Mouse (Mus musculus) left cerebral cortex, postnatal 36 days (tissue): Measurements from ENCODE around the gene Zbtb37. TPM values are rescaled to one million over a fixed set of nuclear protein-coding genes. Genes with fewer than 3 reads are reported as not detected.
A peak's percentile ranks its signal among the peaks of the same experiment; 100 is the strongest.
"Not testable (repeated sequence)": the region's sequence is repeated elsewhere in the genome, so short reads cannot be mapped to it uniquely, and the experiment has no call there.

Source experiments
- DNase-seq, 2 experiments: peaks; one replicate each; pipeline ENCODE4 v3.0.0; 2021 to 2022; ENCODE audit warnings: low spot score in 2 of 2, mixed read lengths in 1 of 2
- intact Hi-C: fragments of 180-260 bp; cut with DNase I; formaldehyde crosslinking; loops from one replicate; pipeline ENCODE4 v1.15.1; 2025
- total RNA-seq, 2 experiments: library from RNA; stranded (reverse); gene quantifications; 2 replicates each; pipeline ENCODE4 v1.2.3; 2021

The Zbtb37 gene
- total RNA-seq, 2 experiments from 2014 or later: 17.9 to 19.4 TPM

DNA sequence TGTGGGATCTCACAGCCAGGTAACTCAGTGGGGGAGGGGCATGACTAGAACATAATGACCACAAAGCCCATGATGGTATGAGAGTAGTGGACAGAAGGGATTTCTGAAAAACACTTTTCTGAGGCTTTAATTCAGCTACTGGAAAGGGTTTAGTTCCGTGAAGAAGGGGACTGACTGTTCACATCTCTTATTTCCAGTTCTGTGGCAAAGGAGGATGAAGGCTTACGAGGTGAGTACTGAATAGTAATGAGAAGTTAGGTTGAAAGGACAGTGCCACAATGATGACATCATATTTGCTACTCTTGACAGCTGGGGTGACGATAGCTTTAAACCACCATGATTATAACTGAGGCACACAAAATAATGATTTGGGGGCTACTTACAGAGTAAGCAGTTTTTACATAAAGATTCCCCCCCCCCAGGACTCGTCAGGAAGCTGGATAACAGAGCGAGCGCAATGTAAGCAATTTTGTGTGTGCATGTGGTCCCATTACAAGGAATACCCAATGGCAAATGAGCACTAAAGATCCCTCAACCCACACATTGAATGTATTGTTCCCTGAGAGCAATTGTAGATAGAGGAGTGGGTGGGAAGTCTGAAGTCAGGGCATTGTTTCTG is 1.2 kb upstream of the Zbtb37 start:
- intact Hi-C loops: loop anchor here (2.0 kb wide), 1 partner anchor 35 kb away; the partner anchor contains the start of genes Cenpl and Dars2
- no peak for DNase-seq

DNA sequence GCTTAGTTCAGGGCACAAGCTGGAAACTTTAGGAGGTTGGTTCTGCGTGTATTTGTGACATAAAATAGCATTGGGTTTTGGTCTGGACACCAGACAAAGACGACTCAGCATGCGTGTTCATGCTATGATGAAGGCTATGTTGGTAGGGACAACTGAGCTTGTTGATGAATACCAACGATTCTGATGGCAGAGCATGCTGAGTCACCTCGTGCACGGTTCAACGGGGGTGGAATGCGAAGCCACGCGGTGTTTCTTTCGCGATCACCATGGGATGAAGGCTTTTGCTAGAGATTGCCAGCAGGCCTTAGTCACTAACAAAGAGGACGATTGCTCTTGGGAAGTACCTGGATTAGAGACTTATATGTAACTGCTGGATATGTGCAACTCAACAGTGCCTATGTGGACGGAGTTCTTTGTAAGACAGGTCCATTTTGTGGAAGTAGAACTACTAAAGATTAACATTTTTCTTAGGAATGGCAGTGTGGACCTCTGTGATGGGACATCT is 684 bp upstream of the Zbtb37 start:
- DNase-seq: peak in 1 of 2 experiments; percentile 9

DNA sequence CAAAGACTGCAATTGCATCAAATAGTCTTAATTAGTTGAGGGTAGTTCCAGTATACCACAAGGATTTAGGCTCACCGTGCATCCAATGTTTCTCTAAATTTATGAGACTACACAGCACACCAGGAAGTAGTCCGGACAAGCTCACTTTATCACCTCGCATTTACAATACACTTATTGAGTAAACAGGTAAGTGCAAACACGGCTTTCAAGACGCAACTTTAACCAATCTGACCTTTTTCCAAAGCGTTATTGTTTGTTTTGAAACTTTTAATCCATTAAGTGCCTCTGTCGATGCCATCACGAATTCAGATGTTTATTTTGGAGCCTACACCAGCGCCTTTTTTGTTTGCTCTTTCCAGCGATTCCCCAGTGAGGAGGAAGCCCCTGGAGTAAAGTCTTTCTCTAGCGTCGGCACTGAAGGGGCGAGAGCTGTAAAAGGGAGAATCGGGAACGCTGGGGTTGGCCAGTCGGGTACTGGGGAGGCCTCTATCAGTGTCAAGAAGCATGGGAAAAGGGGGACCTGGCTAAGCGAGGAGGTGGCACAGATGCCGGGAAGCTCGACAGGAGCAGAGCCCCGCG is 704 bp downstream of the Zbtb37 start:
- intact Hi-C loops: loop anchor here (2.0 kb wide), 1 partner anchor 37 kb away; the partner anchor contains the start of genes Cenpl and Dars2
- DNase-seq: no peak

More for the DNA sequence above, 684 bp upstream of the Zbtb37 start:
- intact Hi-C loops: loop anchor here (2.0 kb wide), 1 partner anchor 35 kb away; the partner anchor contains the start of genes Cenpl and Dars2

DNA sequence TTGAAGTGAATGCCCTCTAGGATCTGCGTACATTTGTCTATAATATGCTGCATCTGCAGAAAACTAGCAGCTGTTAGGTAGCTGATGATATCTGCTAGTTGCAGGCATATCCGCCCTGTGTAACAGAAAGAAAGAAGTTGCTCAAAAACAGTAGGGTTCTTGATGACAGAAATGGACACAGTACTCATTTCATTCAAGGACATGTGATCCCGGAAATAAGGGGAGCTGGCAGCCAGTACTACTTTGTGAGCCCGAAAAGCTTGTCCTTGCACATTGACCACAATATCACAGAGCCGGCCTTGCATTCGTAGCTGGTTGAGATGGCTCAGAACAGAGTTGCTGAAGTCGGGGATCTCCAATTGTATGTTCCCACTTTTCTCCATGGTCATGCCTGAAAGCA is 2.3 kb downstream of the Zbtb37 start:
- no peak for DNase-seq
- intact Hi-C loops: no loop called here

DNA sequence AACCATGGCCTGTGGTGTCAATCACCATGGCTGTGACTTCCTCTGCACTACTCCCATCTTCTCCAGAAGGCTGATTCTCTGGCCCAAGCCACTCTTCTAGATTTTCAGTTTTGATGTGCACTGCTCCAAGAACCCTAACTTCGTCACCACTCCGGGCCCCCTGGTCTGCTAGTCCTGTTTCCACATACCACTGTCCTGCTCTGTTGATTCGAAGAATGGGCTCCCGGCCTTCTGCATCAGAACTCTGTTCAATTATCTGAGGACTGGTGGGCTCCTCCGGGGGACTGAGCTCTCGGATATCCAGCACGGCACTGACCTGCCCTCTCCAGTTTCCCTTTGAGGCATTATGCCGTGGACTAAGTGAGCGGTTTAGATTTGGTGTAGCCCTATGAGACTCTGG is 2.8 kb downstream of the Zbtb37 start:
- intact Hi-C loops: no loop called here
- no peak for DNase-seq

DNA sequence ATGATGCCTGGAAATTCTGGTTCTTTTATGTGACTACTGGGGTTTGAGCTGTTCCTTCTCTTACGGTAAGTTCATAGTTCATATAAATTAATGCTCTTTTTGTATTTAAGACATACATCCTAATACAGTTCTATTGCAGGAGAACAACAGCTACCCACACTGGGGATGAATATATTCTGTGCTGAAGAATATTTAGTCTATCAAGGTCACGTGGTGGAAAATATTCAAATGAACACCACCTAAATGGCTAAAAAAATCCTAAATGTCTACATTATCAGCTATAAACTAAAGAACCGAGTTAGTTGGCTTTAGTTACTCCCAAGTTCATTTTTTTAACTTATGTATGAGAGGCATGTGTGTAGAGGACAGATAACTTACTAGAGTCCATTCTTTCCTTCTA is 4.6 kb downstream of the Zbtb37 start:
- no peak for DNase-seq
- intact Hi-C loops: no loop called here

DNA sequence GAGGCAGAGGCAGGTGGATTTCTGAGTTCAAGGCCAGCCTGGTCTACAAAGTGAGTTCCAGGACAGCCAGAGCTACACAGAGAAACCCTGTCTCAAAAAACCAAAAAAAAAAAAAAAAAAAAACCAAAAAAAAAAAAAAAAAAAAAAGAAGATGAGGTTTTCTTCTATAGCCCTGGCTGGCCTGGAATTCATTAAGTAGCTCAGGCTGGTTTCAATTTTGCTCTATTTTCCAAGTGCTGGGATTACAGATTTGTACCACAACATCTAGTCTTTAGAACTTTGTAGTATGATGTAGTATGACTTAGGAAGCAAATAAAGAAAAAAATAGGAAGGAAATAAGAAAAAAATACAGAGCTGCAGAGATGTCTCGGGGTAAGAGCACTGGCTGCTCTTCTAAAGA is 6.2 kb downstream of the Zbtb37 start:
- intact Hi-C loops, DNase-seq: not testable (repeated sequence)

DNA sequence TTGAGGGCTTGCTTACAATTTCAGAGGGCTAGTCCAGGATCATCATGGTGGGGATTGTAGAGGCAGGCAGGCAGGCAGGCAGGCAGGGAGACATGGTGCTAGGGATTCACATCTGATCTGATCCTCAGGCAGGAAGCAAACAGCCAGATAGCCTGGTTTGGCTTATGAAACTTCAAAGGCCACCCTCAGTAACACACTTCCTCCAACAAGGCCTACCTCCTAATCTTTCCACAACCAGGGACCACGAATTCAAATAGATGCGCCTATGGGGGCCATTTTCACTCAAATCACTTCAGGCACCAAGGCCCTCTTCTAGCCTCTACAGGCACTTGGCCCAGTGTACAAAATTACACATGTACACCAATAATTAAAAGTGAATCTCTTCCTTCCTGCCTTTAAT is 7.5 kb downstream of the Zbtb37 start:
- intact Hi-C loops: no loop called here
- DNase-seq: no peak

DNA sequence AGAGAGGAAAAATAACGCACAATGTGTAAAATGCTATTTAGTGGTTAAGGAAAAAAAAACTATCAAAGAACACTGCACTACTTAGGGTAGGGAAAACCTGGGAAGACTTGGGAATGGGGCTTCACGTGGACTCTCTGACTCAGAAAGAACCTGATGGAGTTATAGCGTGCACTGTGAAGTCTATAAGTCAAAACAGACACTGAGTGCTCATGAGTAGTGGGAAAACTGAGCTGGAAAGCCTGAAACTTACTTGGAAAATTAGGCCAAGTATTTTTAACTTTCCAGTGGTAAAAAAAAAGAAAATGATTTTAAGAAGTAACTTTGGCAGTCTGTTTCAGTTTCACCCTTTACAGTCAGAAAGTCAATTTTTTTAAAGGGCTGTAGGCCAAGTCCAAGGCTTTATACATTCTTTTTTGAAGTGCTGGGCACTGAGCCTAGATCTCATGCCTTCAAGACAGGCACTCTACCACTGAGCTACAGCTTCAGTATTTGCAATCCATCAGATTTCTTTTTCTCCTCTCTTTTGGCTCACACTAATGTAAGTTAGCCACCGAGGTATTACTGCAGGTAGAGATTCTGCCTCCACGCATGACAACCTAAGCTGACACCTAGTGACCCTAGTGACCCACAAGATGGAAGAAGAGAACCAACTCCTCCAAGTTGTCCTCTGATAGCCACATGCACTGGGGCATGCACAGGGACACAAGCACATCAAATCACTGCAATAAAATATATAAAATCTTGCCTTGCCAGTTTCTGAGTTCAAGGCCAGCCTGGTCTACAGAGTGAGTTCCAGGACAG is 9.0 kb downstream of the Zbtb37 start:
- intact Hi-C loops: no loop called here
- no peak for DNase-seq

DNA sequence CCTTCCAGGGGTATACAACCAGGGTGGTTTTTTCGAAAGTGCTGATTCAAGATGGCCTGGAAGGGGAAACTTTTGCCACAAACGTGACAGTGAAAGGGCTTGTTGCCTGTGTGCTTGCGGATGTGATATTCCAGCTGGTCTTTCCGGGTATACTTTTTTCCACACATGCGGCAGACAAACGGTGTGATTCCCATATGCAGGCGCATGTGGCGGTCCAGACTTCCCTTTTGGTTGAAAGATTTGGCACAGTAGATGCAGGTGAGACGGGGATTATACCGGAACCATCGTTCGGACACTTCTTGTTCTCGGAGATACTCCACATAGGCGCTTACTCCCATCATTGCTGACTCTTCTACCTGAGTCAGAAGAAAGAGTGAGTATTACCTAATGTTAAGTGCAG is 14.6 kb downstream of the Zbtb37 start:
- intact Hi-C loops: no loop called here
- no peak for DNase-seq

DNA sequence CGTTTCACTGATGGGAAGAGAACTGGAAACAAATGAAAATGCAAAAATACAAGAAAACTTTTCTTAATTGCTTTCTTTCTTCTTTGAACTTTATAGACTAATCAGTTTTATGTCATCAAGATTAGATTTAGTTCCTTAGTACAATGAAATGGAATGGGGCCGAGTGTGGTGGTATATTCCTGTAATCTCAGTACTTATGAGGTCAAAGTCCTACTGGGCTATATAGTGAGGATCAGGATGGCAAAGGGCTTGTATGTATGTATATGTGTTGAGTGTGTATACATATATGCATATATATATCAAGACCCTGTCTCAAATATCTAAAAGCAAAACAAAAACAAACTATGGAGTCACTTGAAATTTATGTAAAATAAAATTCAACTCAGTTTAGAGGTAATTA is 18.3 kb downstream of the Zbtb37 start:
- DNase-seq: no peak
- intact Hi-C loops: no loop called here

DNA sequence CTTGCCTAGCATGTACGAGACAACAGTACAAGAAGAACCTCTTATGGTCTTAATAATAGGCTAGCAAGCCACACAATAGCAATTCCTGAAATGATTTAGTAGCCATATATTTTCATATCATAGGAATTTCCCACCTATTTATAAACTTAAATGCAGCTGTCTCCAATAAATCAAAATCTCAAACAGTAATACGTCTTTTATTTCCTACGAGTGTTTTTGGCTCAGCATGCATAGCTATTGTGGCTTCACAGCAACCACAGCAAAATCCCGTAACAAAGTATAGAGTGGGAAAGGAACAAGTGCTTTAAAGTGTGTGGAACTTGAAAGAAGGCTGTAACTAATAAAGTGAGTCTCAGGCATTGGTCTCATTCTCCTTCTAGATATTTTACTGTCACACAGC is 24.2 kb downstream of the Zbtb37 start:
- intact Hi-C loops: no loop called here
- no peak for DNase-seq

DNA sequence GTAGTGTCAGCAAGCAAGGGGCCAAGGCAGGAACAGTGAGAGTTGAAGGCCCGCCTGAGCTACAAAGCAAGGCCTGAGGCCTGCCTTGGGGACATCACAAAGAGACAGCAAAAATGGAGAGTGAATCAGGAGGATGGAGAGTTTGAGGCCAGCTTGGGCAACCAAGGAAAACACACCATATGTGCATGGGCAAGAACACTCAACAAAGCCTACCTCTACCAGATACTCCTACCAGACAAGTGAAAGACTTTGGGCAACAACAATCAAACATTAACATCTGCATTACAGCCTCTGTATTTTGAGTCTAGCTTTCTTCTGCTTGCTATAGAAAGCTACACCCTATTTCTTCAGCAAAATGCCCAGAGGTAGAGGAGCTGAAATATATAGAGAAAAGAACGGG is 26.6 kb downstream of the Zbtb37 start:
- DNase-seq: no peak
- intact Hi-C loops: no loop called here

DNA sequence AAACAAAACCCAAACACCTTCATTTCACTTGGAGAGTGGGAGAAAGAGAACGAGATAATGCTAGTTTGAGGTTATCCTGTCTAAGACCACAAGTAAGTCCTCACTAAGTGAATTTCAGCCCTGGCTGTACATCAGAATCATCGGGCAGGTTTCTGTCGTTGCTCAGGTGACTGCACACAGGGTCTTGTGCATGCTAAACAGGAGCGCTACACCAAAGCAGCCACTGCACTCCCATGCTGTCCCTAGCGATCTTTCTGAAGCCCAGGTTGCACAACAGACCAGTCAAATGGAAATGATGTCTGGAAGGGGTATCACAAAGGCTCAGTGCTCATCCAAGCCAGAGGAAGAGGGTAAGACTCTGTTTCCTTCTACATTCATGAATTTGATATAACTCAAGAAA is 28.2 kb downstream of the Zbtb37 start:
- intact Hi-C loops: no loop called here
- DNase-seq: no peak

DNA sequence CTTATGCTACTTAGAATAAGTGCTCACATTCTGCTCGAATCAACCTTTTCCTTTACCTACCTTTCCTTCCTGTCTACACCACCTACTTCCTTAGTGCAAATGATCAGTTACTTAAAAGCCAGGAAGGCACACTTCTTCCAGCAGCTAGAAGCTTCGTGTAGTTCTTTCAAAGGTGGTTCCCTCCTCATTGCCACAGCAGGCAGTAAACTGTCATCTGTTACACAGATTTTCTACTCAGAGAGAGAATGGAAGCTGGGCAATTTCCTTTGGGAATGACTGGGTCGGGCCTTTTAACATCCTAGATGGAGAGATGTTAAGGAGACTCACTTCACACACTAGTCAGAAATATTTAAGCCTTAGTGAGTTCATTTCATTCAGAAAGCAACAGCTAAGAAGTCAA is 29.1 kb downstream of the Zbtb37 start:
- intact Hi-C loops: no loop called here
- no peak for DNase-seq

DNA sequence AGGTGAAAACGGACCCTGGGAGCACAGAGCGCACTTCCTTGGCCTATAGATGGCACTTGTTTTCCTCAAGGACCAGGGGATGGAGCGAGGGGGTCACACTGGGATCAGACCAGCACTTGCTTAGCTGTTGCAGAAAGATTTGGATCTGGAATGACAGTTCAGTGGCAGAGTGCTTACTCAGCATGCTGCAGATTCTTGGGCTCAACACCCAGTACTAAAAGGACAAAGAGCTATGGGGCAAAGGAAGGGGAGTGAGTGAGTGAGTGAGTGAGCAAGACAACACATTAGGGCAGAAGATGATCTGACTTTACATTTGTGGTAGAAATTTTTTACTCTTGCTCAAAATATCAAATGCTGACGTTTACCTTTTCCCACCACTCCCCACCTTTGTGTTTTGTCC is 29.7 kb downstream of the Zbtb37 start:
- intact Hi-C loops: no loop called here
- no peak for DNase-seq

DNA sequence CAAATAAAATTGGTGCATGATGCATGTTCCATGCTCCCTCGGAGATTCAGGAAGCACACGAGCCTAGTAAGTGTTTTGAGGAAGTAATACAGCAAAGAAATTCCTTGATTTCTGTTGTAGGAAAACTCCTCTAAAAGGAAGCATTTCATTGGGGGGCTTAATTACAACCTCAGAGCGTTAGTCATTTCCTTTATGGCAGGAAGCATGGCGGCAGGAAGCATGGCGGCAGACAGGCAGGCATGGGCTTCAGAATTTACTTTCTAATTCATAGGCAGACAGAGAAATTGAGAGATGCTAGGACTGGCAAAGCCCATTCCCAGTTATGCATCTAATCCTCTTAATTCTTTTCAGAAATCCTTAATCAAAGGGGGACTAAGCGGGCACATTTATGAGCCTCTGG is 40.8 kb downstream of the Zbtb37 start:
- DNase-seq: no peak
- intact Hi-C loops: no loop called here

DNA sequence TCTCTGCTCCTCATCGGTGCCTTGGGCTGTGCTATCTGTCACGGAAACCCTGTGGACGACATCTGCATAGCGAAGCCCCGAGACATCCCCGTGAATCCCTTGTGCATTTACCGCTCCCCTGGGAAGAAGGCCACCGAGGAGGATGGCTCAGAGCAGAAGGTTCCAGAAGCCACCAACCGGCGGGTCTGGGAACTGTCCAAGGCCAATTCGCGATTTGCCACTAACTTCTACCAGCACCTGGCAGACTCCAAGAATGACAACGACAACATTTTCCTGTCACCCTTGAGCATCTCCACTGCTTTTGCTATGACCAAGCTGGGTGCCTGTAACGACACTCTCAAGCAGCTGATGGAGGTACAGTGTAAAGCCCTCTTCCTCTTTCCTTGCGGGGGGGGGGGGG is 45.3 kb downstream of the Zbtb37 start:
- DNase-seq: no peak
- intact Hi-C loops: no loop called here

DNA sequence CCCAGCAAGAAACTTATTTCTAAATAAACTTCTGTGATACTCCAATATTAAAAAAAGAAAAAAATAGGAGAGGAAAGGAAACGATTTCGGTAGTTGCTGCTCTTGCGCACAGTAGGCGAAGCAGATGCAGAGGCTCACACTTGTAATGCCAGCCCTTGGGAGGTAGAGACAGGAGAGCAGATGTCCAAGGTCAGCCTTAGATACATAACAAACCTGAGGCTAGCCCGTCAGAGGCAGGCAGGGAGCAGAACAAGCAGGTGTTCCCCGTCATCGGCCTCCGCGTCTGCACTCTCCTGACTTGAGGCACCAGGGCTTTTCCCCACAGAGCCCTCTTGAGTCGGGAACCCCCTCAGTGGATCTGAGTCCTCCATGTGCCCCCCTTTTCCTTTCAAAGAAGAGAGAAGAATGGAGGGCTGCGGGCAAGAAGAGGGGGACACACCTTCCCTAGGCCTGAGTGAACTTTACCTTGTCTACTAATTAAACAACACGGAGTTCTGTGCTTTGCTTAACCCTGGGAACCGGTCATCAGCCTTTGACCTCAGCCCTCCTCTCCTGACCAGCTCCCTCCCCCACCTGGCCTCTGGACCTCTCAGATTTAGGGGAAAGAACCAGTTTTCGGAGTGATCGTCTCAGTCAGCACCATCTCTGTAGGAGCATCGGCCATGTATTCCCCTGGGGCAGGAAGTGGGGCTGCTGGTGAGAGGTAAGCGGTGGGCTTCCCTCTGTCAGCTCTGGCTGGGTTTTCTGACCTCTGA is 47.6 kb downstream of the Zbtb37 start:
- DNase-seq: no peak
- intact Hi-C loops: no loop called here

DNA sequence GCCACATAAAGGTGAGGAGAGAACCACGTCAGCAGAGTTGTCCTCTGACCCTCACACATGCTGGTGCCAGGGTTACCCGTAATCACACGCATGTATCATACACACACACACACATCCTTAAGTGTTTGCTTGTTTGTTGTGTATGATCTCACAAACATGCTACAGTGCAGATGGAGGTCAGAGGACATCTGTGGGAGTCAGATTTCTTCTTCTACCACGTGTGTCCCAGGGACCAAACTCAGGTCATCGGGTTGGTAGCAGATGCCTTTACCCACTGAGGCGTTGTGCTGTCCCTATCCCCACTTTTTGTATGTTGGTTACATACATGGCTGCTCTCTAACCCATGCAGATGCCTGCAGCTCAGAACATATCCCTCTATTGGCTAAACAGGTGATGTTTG is 49.2 kb downstream of the Zbtb37 start:
- intact Hi-C loops: no loop called here

More for the DNA sequence above, 49.2 kb downstream of the Zbtb37 start:
- DNase-seq: no peak
